ENCODE assay signal across 16 mouse cellular contexts in genomic region chr2:116348530-116348914, GRCm38 (mm10).
DNase-seq lines count a peak whose midpoint lies in the region; ATAC-seq and TF ChIP-seq lines count a peak whose summit lies in the region.
"Had no signal": no experiment of that assay in that cellular context is flagged by ENCODE, and none has a peak within 500 bp of the region (broad histone marks: within the 10 kb centered on the region; RNA-seq: fewer than 3 reads in every experiment).

No protein-coding gene starts in this region.

- no peak overlapping the region for H3K4me2 ChIP-seq in forebrain, embryonic 13.5 days
- H3K4me2 ChIP-seq in forebrain, embryonic 11.5 days (ENCODE audit: low read depth, low read length, severe bottlenecking), result no peak overlapping the region
- H3K4me2 ChIP-seq: embryonic facial prominence, embryonic 13.5 days; hindbrain, embryonic 12.5 days; intestine, embryonic 15.5 days had no signal

- WGBS in forebrain, embryonic 13.5 days, result 73% methylated on average over 1 of the region's 1 CpGs
- 84% methylated on average over 1 of the region's 1 CpGs for WGBS in forebrain, embryonic 11.5 days

- peaks cover 3% of the 10 kb centered on the region; the same call in 1 of the 2 replicates for H3K4me1 ChIP-seq in forebrain, embryonic 13.5 days
- H3K4me1 ChIP-seq in forebrain, embryonic 11.5 days (replicated peaks; ENCODE audit: control insufficient read depth, insufficient read depth, low read length), result no peaks in the 10 kb centered on the region
- H3K4me1 ChIP-seq: embryonic facial prominence, embryonic 13.5 days; hindbrain, embryonic 12.5 days; intestine, embryonic 15.5 days had no signal

- no peaks in the 10 kb centered on the region for H3K9me3 ChIP-seq in forebrain, embryonic 13.5 days (replicated peaks)
- no peaks in the 10 kb centered on the region for H3K9me3 ChIP-seq in forebrain, embryonic 11.5 days (ENCODE audit: control insufficient read depth, low read length)
- H3K9me3 ChIP-seq: embryonic facial prominence, embryonic 13.5 days; hindbrain, embryonic 12.5 days; intestine, embryonic 15.5 days had no signal

- intact Hi-C loops in gastrocnemius, adult 2 months (cut with DNase I), result no loop called here

- H3K9ac ChIP-seq in forebrain, embryonic 13.5 days, result no peak overlapping the region
- no peak overlapping the region for H3K9ac ChIP-seq in forebrain, embryonic 11.5 days (ENCODE audit: low read length)
- H3K9ac ChIP-seq: embryonic facial prominence, embryonic 13.5 days; hindbrain, embryonic 12.5 days; intestine, embryonic 15.5 days; liver, postnatal 0 days had no signal

- H3K27ac ChIP-seq in forebrain, embryonic 13.5 days, result no peak overlapping the region
- H3K27ac ChIP-seq in forebrain, embryonic 11.5 days (ENCODE audit: low read depth, low read length), result no peak overlapping the region
- H3K27ac ChIP-seq in layer of hippocampus, adult 2 months, result peak overlapping the region; percentile 14; the same call in 1 of the 2 replicates
- H3K27ac ChIP-seq in gastrocnemius, adult 2 months, result no peak overlapping the region
- H3K27ac ChIP-seq: embryonic facial prominence, embryonic 13.5 days; heart, adult 2 months; hindbrain, embryonic 12.5 days; intestine, embryonic 15.5 days had no signal

- no peak for DNase-seq in forebrain, embryonic 11.5 days (ENCODE audit: low spot score)
- no peak for DNase-seq in layer of hippocampus, adult 2 months (ENCODE audit: low spot score in 2 of 2)
- no peak for DNase-seq in layer of hippocampus, postnatal 10 days (ENCODE audit: low spot score in 2 of 2)
- peak; percentile 75 for DNase-seq in MN1 (ENCODE audit: low spot score)
- peak; percentile 81 for DNase-seq in brain, embryonic 14.5 days (ENCODE audit: low read depth)
- no peak for DNase-seq in gastrocnemius, adult 2 months
- DNase-seq: adrenal gland, adult 2 months; cerebellum, adult 2 months; gastrocnemius, postnatal 10 days; heart, adult 2 months; liver; liver, postnatal 0 days had no signal

- TF ChIP-seq POLR2A in brain, embryonic 14.5 days (IDR thresholded peaks at IDR 0.05; ENCODE audit: borderline replicate concordance, extremely low read depth, insufficient read depth, insufficient read length, poor library complexity, severe bottlenecking), result no peak

- H3K36me3 ChIP-seq in forebrain, embryonic 13.5 days (ENCODE audit: poor library complexity, severe bottlenecking), result no peaks in the 10 kb centered on the region
- H3K36me3 ChIP-seq in forebrain, embryonic 11.5 days (ENCODE audit: control insufficient read depth, insufficient read depth, low read length), result no peaks in the 10 kb centered on the region
- H3K36me3 ChIP-seq: embryonic facial prominence, embryonic 13.5 days; hindbrain, embryonic 12.5 days; intestine, embryonic 15.5 days had no signal

- H3K4me3 ChIP-seq in forebrain, embryonic 13.5 days, result no peak overlapping the region
- H3K4me3 ChIP-seq in forebrain, embryonic 11.5 days (ENCODE audit: low read depth, low read length), result no peak overlapping the region
- H3K4me3 ChIP-seq in layer of hippocampus, adult 2 months, result no peak overlapping the region
- H3K4me3 ChIP-seq in gastrocnemius, adult 2 months, result no peak overlapping the region
- H3K4me3 ChIP-seq: embryonic facial prominence, embryonic 13.5 days; heart, adult 2 months; hindbrain, embryonic 12.5 days; intestine, embryonic 15.5 days had no signal

- peak; percentile 36; the same call in 1 of the 2 replicates for ATAC-seq in forebrain, embryonic 13.5 days
- no peak for ATAC-seq in forebrain, embryonic 11.5 days (replicated peaks; ENCODE audit: low FRiP score)
- ATAC-seq: intestine, embryonic 15.5 days; liver, postnatal 0 days had no signal

- TF ChIP-seq CTCF in layer of hippocampus, adult 2 months (conservative IDR thresholded peaks at IDR 0.05), result no peak
- no peak for TF ChIP-seq CTCF in brain, embryonic 14.5 days (IDR thresholded peaks at IDR 0.05; ENCODE audit: borderline replicate concordance, extremely low read depth, insufficient read depth, insufficient read length)
- no peak for TF ChIP-seq CTCF in gastrocnemius, adult 2 months (IDR thresholded peaks at IDR 0.05)

- no peaks in the 10 kb centered on the region for H3K27me3 ChIP-seq in forebrain, embryonic 13.5 days
- H3K27me3 ChIP-seq in forebrain, embryonic 11.5 days (ENCODE audit: control insufficient read depth, insufficient read depth, low read length), result no peaks in the 10 kb centered on the region
- H3K27me3 ChIP-seq: embryonic facial prominence, embryonic 13.5 days; hindbrain, embryonic 12.5 days; intestine, embryonic 15.5 days had no signal

Comparison
In these comparisons a context has a peak if more than half of its experiments do, and no peak if none do; other contexts are left out.
1. DNase-seq: peak in MN1 (single experiment) and brain, embryonic 14.5 days (single experiment); none in forebrain, embryonic 11.5 days (single experiment), layer of hippocampus, adult 2 months (0 of 2), layer of hippocampus, postnatal 10 days (0 of 2) and gastrocnemius, adult 2 months (single experiment).